Mouse (Mus musculus): ENCODE results near the gene Apip. TPM values are rescaled to one million over a fixed set of nuclear protein-coding genes. Genes with fewer than 3 reads are reported as not detected.

Gene Apip
- total RNA-seq (2021): 10 to 100 TPM; 23.9 to 24.5 TPM

- DNase-seq (ENCODE audit: extremely low spot score in 1 of 2, low spot score in 1 of 2): peak; percentile 97
Measured at GRCm38 (mm10) chr2:103073219-103073982, at the start of gene Apip, which contains the start of gene Pdhx. Gene Apip (plus strand): TSS chr2:103073675. Gene Pdhx (minus strand): TSS chr2:103073513.

GRCm38 (mm10) chr2:103037831-103038230 is 35.6 kb upstream of the Apip start:
- no peak for DNase-seq (ENCODE audit: extremely low spot score in 1 of 2, low spot score in 1 of 2)

GRCm38 (mm10) chr2:103040896-103041295 is 32.6 kb upstream of the Apip start:
- no peak for DNase-seq (ENCODE audit: extremely low spot score in 1 of 2, low spot score in 1 of 2)

GRCm38 (mm10) chr2:103045286-103045685 is 28.2 kb upstream of the Apip start:
- DNase-seq (ENCODE audit: extremely low spot score in 1 of 2, low spot score in 1 of 2): no peak

GRCm38 (mm10) chr2:103051937-103052893 is 21.3 kb upstream of the Apip start:
- no peak for DNase-seq (ENCODE audit: extremely low spot score in 1 of 2, low spot score in 1 of 2)

GRCm38 (mm10) chr2:103055820-103056219 is 17.7 kb upstream of the Apip start:
- DNase-seq (ENCODE audit: extremely low spot score in 1 of 2, low spot score in 1 of 2): no peak

GRCm38 (mm10) chr2:103058266-103058665 is 15.2 kb upstream of the Apip start:
- DNase-seq (ENCODE audit: extremely low spot score in 1 of 2, low spot score in 1 of 2): no peak

GRCm38 (mm10) chr2:103062865-103063264 is 10.6 kb upstream of the Apip start:
- no peak for DNase-seq (ENCODE audit: extremely low spot score in 1 of 2, low spot score in 1 of 2)

GRCm38 (mm10) chr2:103066683-103067551 is 6.6 kb upstream of the Apip start:
- DNase-seq (ENCODE audit: extremely low spot score in 1 of 2, low spot score in 1 of 2): no peak

GRCm38 (mm10) chr2:103067552-103068207 is 5.8 kb upstream of the Apip start:
- DNase-seq (ENCODE audit: extremely low spot score in 1 of 2, low spot score in 1 of 2): no peak

- no peak for DNase-seq (ENCODE audit: extremely low spot score in 1 of 2, low spot score in 1 of 2)
Measured at GRCm38 (mm10) chr2:103068602-103069001, 4.9 kb upstream of the Apip start.

GRCm38 (mm10) chr2:103069752-103070405 is 3.6 kb upstream of the Apip start:
- no peak for DNase-seq (ENCODE audit: extremely low spot score in 1 of 2, low spot score in 1 of 2)

- no peak for DNase-seq (ENCODE audit: extremely low spot score in 1 of 2, low spot score in 1 of 2)
Measured at GRCm38 (mm10) chr2:103070586-103070985, 2.9 kb upstream of the Apip start.

- DNase-seq (ENCODE audit: extremely low spot score in 1 of 2, low spot score in 1 of 2): no peak
Measured at GRCm38 (mm10) chr2:103081117-103081516, 7.6 kb downstream of the Apip start.

- DNase-seq (ENCODE audit: extremely low spot score in 1 of 2, low spot score in 1 of 2): no peak
Measured at GRCm38 (mm10) chr2:103081706-103082105, 8.2 kb downstream of the Apip start.

GRCm38 (mm10) chr2:103082853-103083252 is 9.4 kb downstream of the Apip start:
- no peak for DNase-seq (ENCODE audit: extremely low spot score in 1 of 2, low spot score in 1 of 2)

- peak in 1 of 2 experiments; percentile 31 for DNase-seq (ENCODE audit: extremely low spot score in 1 of 2, low spot score in 1 of 2)
Measured at GRCm38 (mm10) chr2:103084451-103084850, 11.0 kb downstream of the Apip start.

GRCm38 (mm10) chr2:103085633-103086032 is 12.2 kb downstream of the Apip start:
- DNase-seq (ENCODE audit: extremely low spot score in 1 of 2, low spot score in 1 of 2): no peak

GRCm38 (mm10) chr2:103086432-103086831 is 13.0 kb downstream of the Apip start:
- DNase-seq (ENCODE audit: extremely low spot score in 1 of 2, low spot score in 1 of 2): peak in 1 of 2 experiments; percentile 21

Measured in layer of hippocampus, postnatal 25 days (tissue).